Mouse (Mus musculus) stomach, embryonic 14.5 days (tissue): ENCODE measurements around the gene Srd5a1. TPM values are rescaled to one million over a fixed set of nuclear protein-coding genes. Genes with fewer than 3 reads are reported as not detected.

Experiments used
- ATAC-seq: fragments of 200-750 bp; cut with Nextera tagmentation; 2 replicates; pipeline ENCODE4 v1.8.0; 2017; ENCODE audit warnings: low read depth, moderate TSS enrichment; ENCODE audit not compliant: insufficient number of reproducible peaks, insufficient read depth, low FRiP score
- H3K27ac ChIP-seq: fragments of 300-500 bp; sonication (generic); 2 replicates; pipeline ENCODE4 v1.5.1; 2014; ENCODE audit warnings: mild to moderate bottlenecking, low read length, moderate library complexity, mixed read lengths
- H3K27me3 ChIP-seq: fragments of 300-500 bp; sonication (generic); 2 replicates; pipeline ENCODE4 v1.6.1; 2014; ENCODE audit warnings: low read length, control low read depth, mixed read lengths; ENCODE audit not compliant: control insufficient read depth, insufficient read depth
- H3K36me3 ChIP-seq: fragments of 300-500 bp; sonication (generic); 2 replicates; pipeline ENCODE4 v1.6.1; 2014; ENCODE audit warnings: mild to moderate bottlenecking, control low read depth, low read length, moderate library complexity, mixed read lengths; ENCODE audit not compliant: control insufficient read depth, insufficient read depth
- H3K4me1 ChIP-seq: fragments of 300-500 bp; sonication (generic); 2 replicates; pipeline ENCODE4 v1.6.1; 2014; ENCODE audit warnings: low read length, control low read depth, mixed read lengths; ENCODE audit not compliant: control insufficient read depth, insufficient read depth
- H3K4me2 ChIP-seq: fragments of 300-500 bp; sonication (generic); replicated peaks from 2 replicates; pipeline ENCODE4 v1.6.1; 2014; ENCODE audit warnings: low read depth, low read length, control low read depth
- H3K4me3 ChIP-seq: fragments of 300-500 bp; sonication (generic); 2 replicates; pipeline ENCODE4 v1.5.1; 2014; ENCODE audit warnings: low read depth, low read length, control low read depth
- H3K9ac ChIP-seq: fragments of 300-500 bp; sonication (generic); replicated peaks from 2 replicates; pipeline ENCODE4 v1.6.1; 2014; ENCODE audit warnings: low read depth, mild to moderate bottlenecking, control low read depth, low read length, moderate library complexity, mixed read lengths
- H3K9me3 ChIP-seq: fragments of 300-500 bp; sonication (generic); 2 replicates; pipeline ENCODE4 v1.6.1; 2016; ENCODE audit warnings: low read depth, low read length, control low read depth; ENCODE audit not compliant: control insufficient read depth
- WGBS: fragments of 180-500 bp; shearing (Covaris S2); extraction: QIAGEN DNeasy Blood & Tissue Kit; methylation state at CpG from one replicate; pipeline ENCODE4 v1.1.7; 2014; 5-methylcytosine and 5-hydroxymethylcytosine counted together
- polyA plus RNA-seq: library from polyadenylated mRNA; unstranded; fragments of >200 nt; fragmentation: Nextera tagmentation; extraction: Ambion mirVana; gene quantifications from 2 replicates; pipeline ENCODE4 v1.2.1, GENCODE M21; 2014

Srd5a1 gene
- polyA plus RNA-seq, 1 experiment from 2014 or later = 35.3 TPM

DNA sequence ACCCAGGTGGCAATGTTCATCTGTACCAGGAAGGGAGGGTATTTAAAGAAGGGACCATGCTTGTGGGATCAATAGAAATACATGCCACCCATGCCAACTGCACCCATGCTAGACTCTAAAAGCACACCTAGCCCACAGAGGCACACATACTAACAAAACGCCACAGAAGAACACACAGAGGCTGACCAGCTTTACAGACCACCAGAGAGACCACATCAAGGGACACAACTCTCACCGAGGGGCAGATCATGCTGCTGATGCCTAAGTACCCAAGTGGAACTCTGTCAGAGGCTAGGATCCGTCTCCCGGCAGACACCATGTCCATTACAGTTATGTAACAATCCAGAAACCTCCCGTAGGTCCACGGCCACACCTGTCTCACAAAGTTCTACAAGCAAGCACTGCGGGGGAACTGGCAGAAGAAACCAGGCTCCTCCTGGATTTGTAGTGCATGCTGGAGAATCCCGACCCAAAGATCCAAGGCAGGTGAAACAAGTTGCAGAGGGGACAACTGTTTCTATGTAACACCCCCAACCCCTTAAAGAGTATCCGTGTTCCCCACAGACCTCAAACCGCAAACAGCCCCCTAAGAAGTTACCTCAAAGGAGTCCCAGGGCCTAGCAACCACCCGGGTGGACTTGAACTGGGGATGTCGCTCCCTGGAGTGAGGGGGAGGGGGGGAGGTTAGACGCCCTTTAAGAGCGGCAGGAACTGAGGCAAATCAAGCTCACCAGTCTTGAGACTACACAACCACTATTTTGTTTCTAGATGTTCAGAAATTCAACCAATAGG, 78.9 kb downstream of the Srd5a1 start:
- WGBS = 13% methylated on average over 14 of the region's 14 CpGs
- H3K4me3 ChIP-seq = peak overlapping the region; percentile 97
- peak overlapping the region; percentile 61 for H3K4me2 ChIP-seq
- H3K36me3 ChIP-seq = peaks cover 6% of the 10 kb centered on the region; the same call in 1 of the 2 replicates
- no peak for ATAC-seq
- H3K27ac ChIP-seq = no peak overlapping the region
- no peaks in the 10 kb centered on the region for H3K27me3 ChIP-seq
- H3K9me3 ChIP-seq = no peaks in the 10 kb centered on the region
- peak overlapping the region; percentile 92 for H3K9ac ChIP-seq
- peaks cover 32% of the 10 kb centered on the region for H3K4me1 ChIP-seq

DNA sequence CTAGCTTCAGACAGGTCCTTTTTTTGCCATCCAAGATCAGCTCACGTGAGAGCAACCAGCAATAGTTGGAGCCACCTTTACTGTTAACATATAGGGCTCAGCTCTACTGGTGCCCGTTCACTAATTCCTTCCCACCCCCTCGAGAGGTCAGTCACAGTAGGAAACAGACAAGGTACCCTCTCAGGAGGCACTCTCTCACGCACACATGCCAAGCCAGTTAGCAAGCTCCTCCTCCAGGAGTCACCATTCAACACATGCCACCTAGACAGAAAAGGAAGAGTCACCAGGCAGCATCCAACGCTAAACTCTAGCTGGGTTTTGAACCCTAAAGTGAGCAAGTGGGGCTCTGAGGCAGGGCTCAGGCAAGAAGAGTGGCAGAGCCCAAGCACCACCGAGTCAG, 79.8 kb downstream of the Srd5a1 start:
- WGBS = 48% methylated on average over 6 of the region's 6 CpGs
- no peaks in the 10 kb centered on the region for H3K27me3 ChIP-seq
- H3K4me3 ChIP-seq = peak overlapping the region; percentile 97; the same call in 1 of the 2 replicates
- peaks cover 6% of the 10 kb centered on the region; the same call in 1 of the 2 replicates for H3K36me3 ChIP-seq
- H3K9me3 ChIP-seq = no peaks in the 10 kb centered on the region
- H3K4me2 ChIP-seq = peak overlapping the region; percentile 61
- no peak overlapping the region for H3K27ac ChIP-seq
- 0 out of 2 replicates have a peak overlapping the region, but pooled peaks have one; percentile 14 for H3K9ac ChIP-seq
- ATAC-seq = no peak
- H3K4me1 ChIP-seq = peaks cover 33% of the 10 kb centered on the region

DNA sequence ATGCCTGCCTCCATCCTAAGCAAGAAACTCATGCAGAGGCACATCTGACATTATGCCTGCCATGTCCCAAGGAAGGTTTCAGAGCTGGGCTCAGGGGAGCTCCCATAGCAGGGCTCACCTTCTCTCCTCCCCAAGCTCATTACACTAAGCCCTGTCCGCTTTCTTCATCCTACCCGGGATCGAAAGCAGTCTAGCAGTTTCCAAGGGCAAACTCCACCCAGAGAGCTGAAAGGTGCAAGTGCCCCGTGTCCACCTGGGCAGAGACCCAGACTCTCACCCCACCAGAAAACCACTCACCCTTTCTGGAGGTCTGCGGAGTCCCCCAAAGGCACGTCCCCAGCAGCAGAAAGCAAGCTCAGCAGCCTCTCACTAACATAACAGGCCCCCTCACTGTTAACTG, 80.3 kb downstream of the Srd5a1 start:
- 78% methylated on average over 6 of the region's 6 CpGs for WGBS
- Histone ChIP-seq H3K4me3 (no peak overlapping the region), H3K4me1 (peaks cover 33% of the 10 kb centered on the region)

DNA sequence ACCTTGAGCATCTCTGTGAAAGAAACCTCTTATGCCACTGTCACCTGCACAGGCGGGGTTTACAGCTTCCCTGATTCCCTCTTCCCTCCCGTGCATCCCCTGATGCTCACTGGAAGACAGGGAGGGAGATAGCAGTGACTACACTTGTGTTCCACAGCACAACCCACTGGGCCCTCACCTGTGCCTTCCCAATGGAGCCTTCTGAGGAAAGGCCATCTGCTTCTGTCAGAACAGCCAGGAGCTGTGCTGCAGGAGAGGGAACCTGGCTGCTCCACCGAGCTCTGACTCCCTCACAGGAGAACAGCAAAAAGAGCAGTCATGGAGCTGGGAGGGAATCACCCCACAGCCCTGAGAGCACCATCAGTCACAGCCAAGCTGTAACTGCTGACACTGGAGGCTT, 81.1 kb downstream of the Srd5a1 start:
- WGBS = 77% methylated on average over 3 of the region's 3 CpGs
- Histone ChIP-seq H3K4me3 (no peak overlapping the region), H3K27ac (no peak overlapping the region), H3K4me1 (peaks cover 31% of the 10 kb centered on the region), H3K36me3 (peaks cover 6% of the 10 kb centered on the region; the same call in 1 of the 2 replicates), H3K9me3 (no peaks in the 10 kb centered on the region), H3K4me2 (no peak overlapping the region), H3K9ac (no peak overlapping the region), H3K27me3 (no peaks in the 10 kb centered on the region)
- ATAC-seq = no peak

More for the DNA sequence above, 80.3 kb downstream of the Srd5a1 start:
- no peaks in the 10 kb centered on the region for H3K9me3 ChIP-seq
- peaks cover 6% of the 10 kb centered on the region; the same call in 1 of the 2 replicates for H3K36me3 ChIP-seq
- 0 out of 2 replicates have a peak overlapping the region, but pooled peaks have one; percentile 14 for H3K9ac ChIP-seq
- H3K27me3 ChIP-seq = no peaks in the 10 kb centered on the region
- ATAC-seq = no peak
- H3K27ac ChIP-seq = no peak overlapping the region
- H3K4me2 ChIP-seq = peak overlapping the region; percentile 61

DNA sequence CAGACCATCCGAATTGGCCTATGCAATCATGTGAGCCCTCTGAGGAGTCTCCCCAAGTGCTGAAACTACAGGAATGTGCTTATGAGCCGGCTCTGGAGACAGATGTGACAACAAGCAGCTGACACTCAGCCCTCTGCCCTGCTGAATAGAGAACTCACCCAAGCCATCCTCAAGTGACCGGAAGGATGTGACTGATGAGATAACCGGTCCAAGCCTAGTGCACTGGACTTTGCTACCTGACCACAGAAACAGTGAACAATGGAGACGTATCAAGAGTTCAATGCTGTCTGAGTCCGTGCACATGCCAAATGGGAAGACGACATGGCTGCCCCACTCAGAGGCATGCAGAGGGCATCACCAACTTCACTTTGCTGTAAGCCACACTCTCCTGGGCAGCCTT, 82.7 kb downstream of the Srd5a1 start:
- Histone ChIP-seq H3K27me3 (no peaks in the 10 kb centered on the region), H3K4me3 (no peak overlapping the region), H3K4me1 (peaks cover 39% of the 10 kb centered on the region), H3K4me2 (no peak overlapping the region), H3K36me3 (peaks cover 6% of the 10 kb centered on the region; the same call in 1 of the 2 replicates), H3K27ac (no peak overlapping the region), H3K9me3 (no peaks in the 10 kb centered on the region), H3K9ac (no peak overlapping the region)
- 79% methylated on average over 7 of the region's 7 CpGs for WGBS
- no peak for ATAC-seq

DNA sequence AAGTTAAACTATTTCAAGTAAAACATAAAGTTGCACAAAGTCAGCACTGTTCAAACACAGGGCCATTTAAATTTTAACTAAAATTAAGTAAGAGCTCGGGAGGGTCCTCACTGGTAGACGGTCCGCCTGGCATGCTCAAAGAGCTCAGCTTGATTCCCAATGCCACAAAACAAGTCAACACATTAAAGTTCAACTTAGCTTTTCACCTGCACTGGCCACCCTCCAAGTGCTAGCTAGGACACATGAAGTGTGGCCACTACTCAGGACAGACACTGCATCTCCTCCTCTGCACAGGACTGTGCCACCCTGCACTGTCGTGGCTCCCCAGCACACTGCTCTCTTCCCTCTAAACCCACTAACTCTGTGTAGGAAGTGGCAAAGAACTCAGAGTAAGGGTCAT, 85.4 kb downstream of the Srd5a1 start:
- no peaks in the 10 kb centered on the region for H3K27me3 ChIP-seq
- H3K9me3 ChIP-seq = no peaks in the 10 kb centered on the region
- 66% methylated on average over 4 of the region's 4 CpGs for WGBS
- H3K36me3 ChIP-seq = peaks cover 6% of the 10 kb centered on the region; the same call in 1 of the 2 replicates
- H3K9ac ChIP-seq = no peak overlapping the region
- H3K4me1 ChIP-seq = peaks cover 28% of the 10 kb centered on the region
- no peak overlapping the region for H3K4me3 ChIP-seq
- H3K27ac ChIP-seq = no peak overlapping the region
- H3K4me2 ChIP-seq = no peak overlapping the region
- ATAC-seq = no peak

DNA sequence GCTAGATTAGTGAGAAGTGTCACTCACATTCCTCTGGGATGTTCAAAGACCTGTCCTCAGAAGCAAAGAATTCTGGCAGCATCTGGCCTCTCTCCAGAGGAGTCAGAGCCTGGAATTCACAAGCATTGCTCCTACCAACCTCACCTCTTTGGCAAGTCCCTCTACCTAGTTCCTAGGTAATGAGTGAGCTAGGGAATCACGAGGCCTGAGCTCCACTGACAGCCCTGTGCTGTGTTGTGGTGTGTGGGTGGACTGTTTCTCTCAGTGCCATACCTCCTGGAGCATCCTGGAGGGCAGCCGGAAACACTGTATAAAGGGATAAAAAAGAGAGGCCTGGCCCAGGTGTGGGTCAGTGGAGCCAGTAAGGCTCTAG, 87.1 kb downstream of the Srd5a1 start:
- Histone ChIP-seq H3K27ac (no peak overlapping the region), H3K4me1 (peaks cover 24% of the 10 kb centered on the region), H3K9me3 (no peaks in the 10 kb centered on the region), H3K36me3 (no peaks in the 10 kb centered on the region), H3K9ac (no peak overlapping the region), H3K27me3 (no peaks in the 10 kb centered on the region), H3K4me3 (no peak overlapping the region), H3K4me2 (no peak overlapping the region)
- ATAC-seq = no peak
- 61% methylated on average over 2 of the region's 2 CpGs for WGBS
